ENCODE assay signal across 8 mouse cellular contexts in genomic region chrX:59567695-59568431, GRCm38 (mm10). TPM values are rescaled to one million over a fixed set of nuclear protein-coding genes. Genes with fewer than 3 reads are reported as not detected.
DNase-seq lines count a peak whose midpoint lies in the region; ATAC-seq and TF ChIP-seq lines count a peak whose summit lies in the region.

Gene Fgf13 (minus strand): TSS chrX:59568071.

- H3K4me1 ChIP-seq in E14TG2a.4 (replicated peaks; ENCODE audit: low read depth, low read length), result peaks cover 8% of the 10 kb centered on the region; the same call in 1 of the 2 replicates
- no peaks in the 10 kb centered on the region for H3K4me1 ChIP-seq in forebrain, embryonic 14.5 days (ENCODE audit: control insufficient read depth, insufficient read depth, low read length)

- DNase-seq in forebrain, embryonic 14.5 days (ENCODE audit: low spot score), result peak; percentile 62
- peak; percentile 15 to 45 for DNase-seq in heart, postnatal 14 days
- DNase-seq in layer of hippocampus, adult 9-11 months, result peak; percentile 13
- DNase-seq in lung, postnatal 10 days, result peak; percentile 3
- DNase-seq in right cerebral cortex, postnatal 10 days (ENCODE audit: low spot score in 2 of 2), result peak; percentile 42 to 45
- no peak for DNase-seq in c-Kit-positive CD71-positive TER-119-positive erythroid progenitor cells, embryonic 14.5 days (ENCODE audit: low spot score)

- peak within 1 kb of the TSS; percentile 75 for H3K9ac ChIP-seq in forebrain, embryonic 14.5 days (ENCODE audit: low read length)

- H3K4me2 ChIP-seq in forebrain, embryonic 14.5 days (ENCODE audit: low read length), result peak within 1 kb of the TSS; percentile 54

- intact Hi-C loops in heart, postnatal 14 days (cut with DNase I), result no loop called here

- TF ChIP-seq CTCF in E14TG2a.4 (conservative IDR thresholded peaks at IDR 0.05; ENCODE audit: low read length), result no peak

- peak within 1 kb of the TSS; percentile 84 for H3K27ac ChIP-seq in forebrain, embryonic 14.5 days (ENCODE audit: low read depth, low read length)

- peak; percentile 38; the same call in 1 of the 2 replicates for ATAC-seq in cerebellum, adult (ENCODE audit: insufficient number of reproducible peaks, low FRiP score, low TSS enrichment)
- peak; percentile 62 for ATAC-seq in forebrain, embryonic 14.5 days

- peaks cover 43% of the 10 kb centered on the region for H3K27me3 ChIP-seq in E14TG2a.4 (ENCODE audit: insufficient read depth, low read length)
- no peaks in the 10 kb centered on the region for H3K27me3 ChIP-seq in forebrain, embryonic 14.5 days (replicated peaks; ENCODE audit: control insufficient read depth, insufficient read depth, low read length)

- 28% methylated on average over 47 of the region's 47 CpGs for WGBS in forebrain, embryonic 14.5 days

- H3K36me3 ChIP-seq in E14TG2a.4 (ENCODE audit: insufficient read depth, low read length), result no peaks in the 10 kb centered on the region
- no peaks in the 10 kb centered on the region for H3K36me3 ChIP-seq in forebrain, embryonic 14.5 days (ENCODE audit: control insufficient read depth, insufficient read depth, low read length)

- H3K4me3 ChIP-seq in E14TG2a.4 (replicated peaks; ENCODE audit: low read length), result peak within 1 kb of the TSS; percentile 69
- H3K4me3 ChIP-seq in forebrain, embryonic 14.5 days (ENCODE audit: low read depth, low read length), result peak within 1 kb of the TSS; percentile 46

- peaks cover 6% of the 10 kb centered on the region; the same call in 1 of the 2 replicates for H3K9me3 ChIP-seq in E14TG2a.4 (ENCODE audit: low read length)
- H3K9me3 ChIP-seq in forebrain, embryonic 14.5 days (replicated peaks; ENCODE audit: control insufficient read depth, low read length), result no peaks in the 10 kb centered on the region

RNA-seq across cellular contexts. Expression of gene Fgf13, which starts in this region (rescaled TPM):
- polyA plus RNA-seq in forebrain, embryonic 14.5 days (2014; fragmentation: Nextera tagmentation; extraction: Ambion mirVana), result 72.1 and 78.9 TPM in 2 replicates
- total RNA-seq in heart, postnatal 14 days (2021), result 100 to 1,000 TPM; 105 to 119 TPM
